Mouse (Mus musculus) thymus, postnatal 10 days (tissue): Measurements from ENCODE around the gene Specc1.

ENCODE experiments used
- DNase-seq, 2 experiments: peaks; one replicate each; pipeline ENCODE4 v3.0.0; 2021; ENCODE audit warnings: low spot score in 2 of 2

Gene Specc1

GRCm38 (mm10) chr11:62090321-62090720 lies 133.8 kb downstream of the Specc1 start:
- DNase-seq = no peak

- DNase-seq = no peak
Measured at GRCm38 (mm10) chr11:62103380-62103911, 146.9 kb downstream of the Specc1 start.

GRCm38 (mm10) chr11:62106401-62106871 lies 149.9 kb downstream of the Specc1 start:
- DNase-seq = no peak

GRCm38 (mm10) chr11:62107272-62107836 lies 150.8 kb downstream of the Specc1 start:
- no peak for DNase-seq

- DNase-seq = no peak
Measured at GRCm38 (mm10) chr11:62118561-62118960, 162.0 kb downstream of the Specc1 start.

GRCm38 (mm10) chr11:62119871-62120270 lies 163.3 kb downstream of the Specc1 start:
- no peak for DNase-seq

- DNase-seq = no peak
Measured at GRCm38 (mm10) chr11:62121365-62121764, 164.8 kb downstream of the Specc1 start.

GRCm38 (mm10) chr11:62127692-62128091 lies 171.1 kb downstream of the Specc1 start:
- peak; percentile 43 to 78 for DNase-seq

GRCm38 (mm10) chr11:62128197-62128596 lies 171.6 kb downstream of the Specc1 start:
- no peak for DNase-seq

GRCm38 (mm10) chr11:62130191-62130590 lies 173.6 kb downstream of the Specc1 start:
- DNase-seq = no peak

GRCm38 (mm10) chr11:62130685-62131295 lies 174.2 kb downstream of the Specc1 start:
- DNase-seq = no peak

- DNase-seq = peak in 1 of 2 experiments; percentile 13
Measured at GRCm38 (mm10) chr11:62131601-62132000, 175.0 kb downstream of the Specc1 start.

- no peak for DNase-seq
Measured at GRCm38 (mm10) chr11:62134191-62134590, 177.6 kb downstream of the Specc1 start.

GRCm38 (mm10) chr11:62145216-62146110 lies 188.9 kb downstream of the Specc1 start:
- DNase-seq = no peak

GRCm38 (mm10) chr11:62146661-62147060 lies 190.1 kb downstream of the Specc1 start:
- DNase-seq = no peak

- no peak for DNase-seq
Measured at GRCm38 (mm10) chr11:62148026-62148425, 191.5 kb downstream of the Specc1 start.

- DNase-seq = no peak
Measured at GRCm38 (mm10) chr11:62148449-62148848, 191.9 kb downstream of the Specc1 start.

GRCm38 (mm10) chr11:62153057-62153456 lies 196.5 kb downstream of the Specc1 start:
- no peak for DNase-seq

GRCm38 (mm10) chr11:62159803-62160202 lies 203.2 kb downstream of the Specc1 start:
- DNase-seq = no peak

- no peak for DNase-seq
Measured at GRCm38 (mm10) chr11:62161450-62161849, 204.9 kb downstream of the Specc1 start.

GRCm38 (mm10) chr11:62164357-62164756 lies 207.8 kb downstream of the Specc1 start:
- no peak for DNase-seq

- no peak for DNase-seq
Measured at GRCm38 (mm10) chr11:62166503-62166902, 209.9 kb downstream of the Specc1 start.
